Mouse (Mus musculus) T-helper 17 cell (primary cell): Measurements from ENCODE around the gene Atp6v0d1.

ENCODE experiments used
- in situ Hi-C, 2 experiments: fragments of 300-600 bp; cut with MboI, MseI; formaldehyde crosslinking; loops; 1 replicate in 1 of 2; 2 replicates in 1 of 2; pipeline ENCODE4 v1.15.1; 2025; ENCODE audit warnings: high pct_unique_total_duplicates in 2 of 2

The Atp6v0d1 gene

DNA sequence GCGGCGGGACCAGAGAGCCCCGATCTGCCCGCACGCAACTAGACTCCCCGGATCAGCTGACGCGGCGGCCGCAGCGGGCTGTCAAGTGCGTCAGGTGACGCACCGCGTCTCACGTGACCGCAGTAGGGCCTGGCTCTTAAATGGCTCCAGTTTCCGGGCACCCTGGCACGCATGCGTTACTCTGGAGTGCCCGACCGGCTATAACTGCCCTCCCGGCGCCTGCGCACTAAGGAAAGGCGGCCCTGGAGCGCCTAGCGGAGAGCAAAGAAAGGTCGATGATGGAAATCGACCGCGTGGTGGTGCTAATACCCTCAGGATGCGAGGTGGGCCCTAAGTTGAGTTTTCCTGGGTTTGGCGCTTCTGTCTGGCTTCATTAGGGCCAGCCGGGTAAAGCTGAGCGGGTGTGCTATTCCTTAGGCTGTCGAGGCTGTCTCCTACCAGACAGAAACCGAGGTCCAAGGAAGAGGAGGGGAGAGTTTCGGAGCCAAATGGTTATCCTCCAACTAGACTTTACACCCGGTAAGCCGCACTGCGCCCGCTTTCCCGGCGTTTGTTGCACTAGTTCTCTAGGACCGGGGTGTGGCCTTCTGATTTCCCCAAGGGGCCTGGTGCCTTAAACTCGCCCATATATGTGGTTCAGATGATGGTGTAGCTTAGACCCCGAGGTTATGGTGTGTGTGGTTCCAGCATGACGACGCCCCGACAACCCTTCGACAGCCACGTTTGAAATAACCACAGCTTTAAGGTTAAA, at the start of gene Atp6v0d1:
Gene Atp6v0d1, minus strand, starts transcription at position 96 of the 751 bp plus-strand sequence.
- in situ Hi-C loops = no loop called here

DNA sequence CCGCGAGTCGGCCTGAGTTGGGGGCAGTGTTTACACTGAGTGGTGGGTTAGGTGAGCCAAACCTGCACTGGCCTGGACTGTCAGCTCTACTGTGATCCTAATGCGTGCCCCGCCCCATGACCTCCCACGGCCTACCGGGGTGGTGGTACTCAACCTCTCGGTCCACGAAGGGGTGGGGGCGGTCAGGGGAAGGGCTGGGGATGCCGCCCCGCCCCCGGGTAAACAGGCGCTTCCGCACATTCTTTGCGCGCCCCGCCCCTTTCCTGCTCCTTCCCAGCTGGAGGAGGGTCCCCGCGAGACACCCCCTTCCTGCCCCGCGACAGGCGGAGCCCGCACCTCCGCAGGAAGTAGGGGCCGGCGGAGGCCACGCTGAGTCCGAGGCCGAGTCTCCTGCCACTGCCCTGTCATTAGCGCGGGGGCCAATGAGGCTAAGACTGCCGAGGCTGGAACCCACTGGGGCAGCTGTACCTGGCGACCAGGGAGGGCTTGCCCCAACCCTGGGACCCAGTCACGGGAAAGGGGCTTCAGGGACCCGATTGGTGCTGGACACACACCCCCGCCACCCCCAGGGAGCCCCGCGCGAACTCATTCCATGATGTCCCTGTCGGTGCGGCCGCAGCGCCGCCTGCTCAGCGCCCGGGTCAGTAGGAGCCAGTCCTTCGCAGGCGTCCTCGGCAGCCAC, 48.1 kb upstream of the Atp6v0d1 start:
- in situ Hi-C loops = no loop called here

DNA sequence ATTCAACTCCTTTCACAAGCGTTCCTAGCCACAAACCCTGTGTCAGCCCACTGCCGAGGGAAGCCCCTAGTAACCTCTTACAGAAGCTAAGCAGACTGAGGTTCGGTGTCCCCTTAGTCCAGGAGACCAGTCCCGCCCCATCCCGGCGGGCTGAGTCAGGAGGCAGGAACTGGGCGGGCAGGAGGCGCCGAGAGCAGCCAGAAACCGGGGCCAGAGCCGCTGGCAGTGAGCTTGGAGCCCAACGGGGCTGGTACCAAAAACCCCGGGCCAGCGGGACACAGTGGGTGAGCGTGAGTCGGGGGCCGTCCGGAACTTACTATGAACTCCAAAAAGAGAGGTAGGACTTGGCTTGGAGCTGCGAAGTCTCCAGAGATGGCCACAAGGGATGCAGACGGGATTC, 47.2 kb upstream of the Atp6v0d1 start:
- in situ Hi-C loops = no loop called here

DNA sequence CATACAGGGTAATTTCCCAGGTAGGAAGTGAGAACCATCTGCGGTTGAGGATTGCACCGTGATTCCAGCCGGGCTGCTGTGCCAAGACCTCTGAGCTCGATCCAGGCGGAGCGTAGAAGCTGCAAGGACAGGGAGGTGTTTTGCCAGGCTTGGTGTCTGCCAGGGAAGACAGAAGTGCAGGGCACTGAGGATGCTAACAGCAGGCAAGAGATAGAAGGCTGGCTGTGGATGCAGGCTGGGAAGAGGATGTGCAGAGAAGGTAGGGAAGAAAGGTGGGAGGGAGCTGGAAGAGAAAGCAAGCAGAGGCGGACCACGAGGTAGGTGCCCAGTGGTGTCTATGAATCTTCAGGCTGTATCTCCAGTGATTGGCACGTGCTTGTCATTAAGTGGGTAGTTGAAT, 46.0 kb upstream of the Atp6v0d1 start:
- in situ Hi-C loops = no loop called here

DNA sequence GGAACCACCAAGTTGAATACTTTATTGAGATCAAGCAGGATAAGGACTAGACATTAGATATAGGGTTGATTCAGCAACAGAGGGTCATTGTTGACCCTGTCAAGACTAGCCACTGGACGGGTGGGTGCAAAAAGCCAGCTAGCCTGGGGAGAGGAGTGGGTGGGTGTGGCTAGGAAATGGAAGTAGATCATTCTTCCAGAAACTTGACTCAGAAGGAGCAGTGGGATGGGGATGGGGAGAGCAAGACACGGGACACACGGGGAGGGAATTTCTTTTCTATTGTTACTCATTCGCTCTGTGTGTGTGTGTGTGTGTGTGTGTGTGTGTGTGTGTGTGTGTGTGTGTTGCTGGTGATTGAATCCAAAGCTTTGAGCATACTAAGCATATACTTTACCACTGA, 43.9 kb upstream of the Atp6v0d1 start:
- in situ Hi-C loops = no loop called here

DNA sequence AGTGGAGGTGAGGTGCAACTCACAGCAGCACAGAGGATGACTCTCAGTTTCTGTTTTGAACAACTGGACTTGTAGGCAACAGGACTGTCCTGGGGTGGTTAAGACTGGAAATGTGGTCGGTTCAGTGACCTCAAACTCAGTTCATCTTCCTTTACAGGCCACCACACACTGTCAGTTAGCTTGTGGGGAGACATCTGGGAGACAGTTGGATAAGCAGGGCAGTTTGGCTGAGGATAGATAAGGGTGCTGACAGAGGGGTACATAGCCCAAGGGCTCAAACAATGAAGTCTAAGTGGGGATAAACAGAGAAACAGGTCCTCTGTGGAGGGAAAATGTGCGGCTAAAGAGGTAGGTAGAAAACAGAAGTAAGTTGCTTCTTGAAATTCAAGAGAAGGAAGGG, 43.5 kb upstream of the Atp6v0d1 start:
- in situ Hi-C loops = no loop called here

DNA sequence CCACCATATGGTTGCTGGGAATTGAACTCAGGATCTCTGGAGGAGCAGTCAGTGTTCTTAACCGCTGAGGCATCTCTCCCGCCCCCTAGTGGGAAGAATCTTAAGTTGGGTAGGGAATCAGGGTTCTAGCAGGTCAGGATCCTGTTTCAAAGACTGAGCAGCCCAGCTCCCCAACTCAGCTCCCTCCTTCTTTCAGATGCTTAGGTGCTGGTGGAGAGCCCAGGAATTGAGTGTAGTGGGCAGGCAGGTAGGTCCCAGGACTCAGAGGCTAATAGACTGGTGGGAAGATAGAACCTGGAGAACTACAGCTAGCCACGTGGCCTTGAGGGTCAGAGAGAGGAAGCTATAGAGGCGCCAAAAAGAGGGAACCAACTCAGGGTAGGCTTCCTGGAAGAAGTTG, 41.8 kb upstream of the Atp6v0d1 start:
- in situ Hi-C loops = no loop called here

DNA sequence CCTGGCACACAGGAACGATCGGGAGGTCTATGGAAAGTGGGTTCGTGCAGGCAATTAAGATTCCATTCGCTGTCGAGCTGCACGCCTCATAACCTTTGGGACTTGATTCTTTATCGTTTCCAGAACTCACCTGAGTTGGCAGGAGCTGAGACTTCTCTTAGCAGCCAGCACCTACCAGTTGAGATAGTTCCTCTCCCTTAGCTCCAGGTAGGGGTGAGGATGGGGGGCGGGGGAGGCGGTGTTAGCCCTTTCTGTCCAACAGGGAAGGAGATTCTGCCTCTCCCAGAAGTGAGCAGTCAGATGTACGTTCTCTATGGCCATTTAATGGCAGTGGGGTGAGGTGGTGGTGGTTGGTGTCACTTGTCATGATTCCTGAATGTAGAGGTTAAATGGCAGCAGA, 41.2 kb upstream of the Atp6v0d1 start:
- in situ Hi-C loops = no loop called here

DNA sequence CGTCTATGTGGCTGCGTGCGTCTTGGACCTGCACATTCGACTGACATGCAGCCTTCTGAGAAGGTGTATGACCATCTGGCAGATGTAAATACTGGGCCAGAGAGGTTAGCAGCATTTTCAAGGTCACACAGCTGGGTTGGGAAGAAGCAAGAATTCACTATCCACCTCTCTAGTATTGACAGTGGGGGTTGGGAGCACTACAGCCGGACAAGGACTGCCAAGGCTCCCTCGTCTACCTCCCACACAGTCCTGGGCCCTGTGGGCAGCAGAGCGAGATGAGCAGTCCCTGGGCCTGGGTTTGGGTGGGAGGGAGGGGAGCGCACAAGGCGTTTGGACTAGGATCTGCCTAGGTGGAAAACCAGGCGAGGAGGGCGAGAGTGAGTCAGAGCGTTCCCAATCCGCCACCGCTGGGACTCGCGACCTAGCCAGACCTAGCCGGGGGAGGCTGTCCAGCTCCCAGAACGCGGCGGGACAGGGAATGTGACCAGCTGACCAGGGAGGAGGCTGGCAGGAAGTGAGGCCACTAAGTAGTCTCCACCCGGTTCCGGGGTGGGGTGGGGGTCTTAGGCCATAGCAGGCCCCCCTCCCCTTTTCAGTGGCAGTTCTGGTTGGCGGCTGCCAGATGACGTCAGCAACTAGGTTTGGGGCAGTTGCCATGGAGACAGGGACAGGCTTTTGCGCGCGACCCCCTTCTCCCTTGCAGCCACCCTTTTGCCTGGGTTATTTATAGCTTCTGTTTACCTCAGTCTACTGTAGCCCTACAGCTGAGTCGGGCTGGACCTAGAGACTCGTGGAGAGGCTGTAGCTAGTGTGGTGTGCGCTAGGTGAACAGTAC, 40.6 kb upstream of the Atp6v0d1 start:
- in situ Hi-C loops = no loop called here

DNA sequence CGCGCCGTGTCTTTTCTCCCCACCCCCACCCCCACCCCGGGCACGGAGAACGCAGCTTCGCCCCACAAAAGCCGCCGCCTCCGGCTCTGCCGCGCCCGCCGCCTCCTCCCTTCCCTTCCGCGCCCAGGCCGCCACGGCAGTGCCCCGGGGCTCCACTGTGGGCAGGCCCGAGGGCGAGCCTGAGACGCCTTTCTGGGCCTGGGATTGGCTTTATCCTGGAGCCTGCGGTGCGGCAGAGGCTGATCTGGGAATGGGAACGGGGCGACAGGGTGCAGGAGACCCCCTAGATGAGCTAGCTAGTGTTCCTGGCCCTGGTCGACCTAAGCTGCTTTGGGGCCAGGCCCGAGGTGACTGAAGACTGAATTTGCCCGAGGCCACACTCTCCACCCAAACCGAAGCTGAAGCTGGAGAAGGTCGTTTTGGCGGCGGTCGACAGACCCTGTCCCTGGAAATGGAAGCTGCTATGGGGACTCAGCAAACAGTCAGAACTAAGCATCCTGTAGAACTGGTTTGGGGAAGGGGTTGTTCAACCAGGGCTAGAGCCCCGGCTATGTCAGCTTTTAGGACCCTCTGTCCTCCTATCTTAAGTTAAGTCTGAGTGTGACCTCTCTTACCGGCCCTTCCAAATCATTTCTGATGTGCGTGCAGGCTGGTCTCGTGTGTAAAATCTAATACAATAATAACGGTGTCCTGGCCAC, 39.8 kb upstream of the Atp6v0d1 start:
- in situ Hi-C loops = no loop called here

DNA sequence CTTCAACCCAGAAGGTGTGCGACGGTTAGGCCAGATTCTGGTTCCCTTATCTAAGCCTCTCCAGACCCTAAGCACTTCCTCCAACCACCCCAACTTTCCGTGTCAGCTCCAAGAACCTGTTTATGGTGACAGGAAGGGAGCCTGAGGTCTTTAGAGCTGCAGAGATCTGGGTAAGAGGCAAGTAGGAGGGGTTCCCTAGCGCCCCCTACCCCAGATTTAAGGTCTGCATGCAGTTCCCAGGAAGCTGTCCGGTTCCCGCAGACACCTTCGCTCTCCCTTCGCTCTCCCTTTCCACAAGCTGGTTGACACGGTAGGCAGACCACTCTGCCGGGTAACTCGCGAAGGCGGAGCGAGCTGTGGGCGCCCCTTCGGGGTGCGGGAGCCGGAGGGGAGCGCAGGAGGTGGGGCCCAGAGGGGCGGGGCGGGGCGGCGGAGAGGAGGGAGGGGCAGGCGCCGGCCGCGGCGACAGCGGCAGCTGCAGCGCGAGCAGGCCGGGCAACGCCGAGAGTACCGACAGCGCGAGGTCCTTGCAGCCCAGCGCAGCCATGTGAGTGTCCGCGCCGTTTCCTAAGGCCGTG, 39.0 kb upstream of the Atp6v0d1 start, which contains the start of gene Ripor1:
Gene Ripor1, plus strand, starts transcription at position 452 of the 578 bp plus-strand sequence.
- in situ Hi-C loops = loop anchor here in 1 of 2 experiments (5.0 kb wide), 1 partner anchor 177 kb away; no protein-coding TSS in a partner anchor

DNA sequence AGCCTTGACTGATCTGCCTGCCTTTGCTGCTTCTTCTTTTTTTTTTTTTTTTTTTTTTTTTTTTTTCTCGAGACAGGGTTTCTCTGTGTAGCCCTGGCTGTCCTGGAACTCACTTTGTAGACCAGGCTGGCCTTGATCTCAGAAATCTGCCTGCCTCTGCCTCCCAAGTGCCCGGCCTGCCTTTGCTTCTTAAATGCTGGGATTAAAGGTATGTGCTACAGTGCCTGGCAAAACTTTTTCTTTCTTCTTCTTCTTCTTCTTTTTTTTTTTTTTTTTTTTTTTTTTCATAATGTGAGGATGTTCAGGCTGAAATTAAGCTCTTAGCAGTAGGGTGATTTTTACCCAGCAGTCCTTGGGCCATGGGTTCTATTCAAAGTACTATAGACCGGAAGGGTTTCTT, 36.7 kb upstream of the Atp6v0d1 start:
- in situ Hi-C loops = loop anchor here in 1 of 2 experiments (5.0 kb wide), 1 partner anchor 180 kb away; no protein-coding TSS in a partner anchor

DNA sequence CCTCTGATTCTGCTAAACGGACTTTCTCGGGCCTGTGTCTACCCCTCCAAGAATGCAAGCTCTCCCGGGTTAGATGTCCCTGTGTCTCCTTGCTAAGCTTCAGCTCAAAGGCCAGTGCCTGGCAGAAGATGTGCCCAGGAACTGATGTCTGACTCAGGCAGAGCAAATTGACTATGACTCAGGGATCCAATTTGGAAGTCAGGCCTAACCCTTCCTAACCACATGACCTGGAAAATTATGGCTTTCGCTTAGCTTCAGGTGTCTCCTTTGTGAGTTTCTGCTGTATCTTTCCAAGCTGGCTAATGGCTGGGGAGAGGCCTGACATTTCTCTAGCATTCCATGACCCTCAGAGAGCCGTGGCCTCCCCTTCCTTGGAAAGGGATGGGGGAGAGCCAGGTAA, 35.5 kb upstream of the Atp6v0d1 start:
- in situ Hi-C loops = loop anchor here in 1 of 2 experiments (5.0 kb wide), 1 partner anchor 181 kb away; no protein-coding TSS in a partner anchor

DNA sequence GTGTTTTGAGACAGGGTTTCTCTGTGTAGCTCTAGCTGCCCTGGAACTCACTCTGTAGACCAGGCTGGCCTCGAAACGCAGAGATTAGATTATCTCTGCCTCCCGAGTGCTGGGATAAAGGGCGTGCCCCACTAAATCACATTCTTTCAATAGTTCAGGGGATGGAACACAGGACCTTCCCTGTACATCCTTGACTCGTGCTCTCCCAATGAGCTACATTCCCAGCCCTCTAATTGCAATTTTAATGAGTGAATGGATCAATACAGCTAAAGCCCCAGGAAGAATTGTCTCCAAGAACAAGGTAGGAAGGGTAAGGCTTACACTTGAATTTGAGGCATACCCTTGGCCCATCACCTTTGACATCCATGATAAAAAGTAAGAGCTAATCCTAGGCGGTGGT, 32.9 kb upstream of the Atp6v0d1 start:
- in situ Hi-C loops = no loop called here

DNA sequence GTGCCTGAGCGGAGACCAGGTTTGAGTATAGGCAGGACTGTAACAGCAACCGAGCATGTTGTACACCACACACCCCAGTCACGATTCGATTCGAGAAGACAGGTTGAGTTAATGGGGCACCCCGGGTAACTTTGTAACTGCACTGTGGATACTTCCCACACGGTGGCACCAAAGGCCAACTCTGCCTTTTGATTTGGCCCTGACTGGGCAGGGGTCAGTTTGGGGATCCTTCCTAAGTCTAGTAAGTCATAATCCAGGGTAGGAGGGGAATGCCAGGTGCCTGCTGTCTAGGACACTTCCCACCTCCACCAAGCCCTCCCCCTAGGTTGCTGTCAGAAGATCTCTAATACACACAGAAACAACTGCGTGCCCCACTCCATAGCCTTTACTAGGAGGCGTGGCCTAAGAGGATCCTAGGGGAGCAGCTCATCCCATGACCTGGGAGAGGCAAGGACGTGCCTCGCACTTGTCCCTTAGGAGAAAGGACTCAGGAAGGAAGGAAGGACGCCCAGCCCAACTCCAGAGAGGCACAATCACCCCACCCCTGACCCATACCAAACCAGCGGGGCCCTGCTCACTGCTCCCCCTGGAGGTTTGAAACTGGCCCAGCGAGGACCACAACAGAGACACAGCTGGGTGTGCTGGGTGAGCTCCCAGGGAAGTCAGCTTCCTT, 30.7 kb upstream of the Atp6v0d1 start:
- in situ Hi-C loops = no loop called here

DNA sequence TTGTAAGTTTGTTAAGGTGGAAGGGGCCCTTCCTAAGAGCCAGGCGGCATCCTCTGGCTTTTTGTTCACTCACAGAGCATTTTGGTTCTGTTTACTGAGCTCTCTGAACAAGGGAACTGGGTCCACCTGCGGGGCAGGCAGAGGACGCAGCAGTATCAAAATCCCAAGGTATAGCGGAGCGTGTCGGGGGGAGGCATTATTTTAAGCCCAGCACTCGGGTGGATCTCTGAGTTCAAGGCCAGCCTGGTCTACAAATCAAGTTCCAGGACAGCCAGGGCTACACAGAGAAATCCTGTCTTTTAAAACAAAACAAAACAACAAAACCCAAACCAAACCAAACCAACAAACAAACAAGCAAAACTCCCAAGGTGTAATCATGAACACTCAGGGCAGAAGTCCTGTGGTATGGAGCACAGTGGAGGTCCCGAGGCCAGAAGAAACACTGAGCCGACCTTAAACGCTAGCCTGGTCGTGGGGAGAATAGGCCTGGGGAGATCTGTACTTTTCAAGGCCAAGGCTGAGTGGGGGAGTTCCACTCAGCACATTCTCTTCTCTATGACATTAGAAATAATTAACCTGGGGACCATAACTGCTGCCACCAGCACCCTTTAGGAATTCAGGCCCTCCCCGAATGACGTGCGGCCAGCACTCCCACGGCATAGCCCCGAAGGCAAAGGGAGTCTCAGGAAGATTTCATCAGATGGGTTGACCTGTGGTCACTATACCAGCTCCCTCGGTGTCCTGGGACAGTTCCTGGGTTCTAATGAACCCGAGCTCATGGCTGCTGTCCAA, 28.8 kb upstream of the Atp6v0d1 start:
- in situ Hi-C loops = no loop called here

DNA sequence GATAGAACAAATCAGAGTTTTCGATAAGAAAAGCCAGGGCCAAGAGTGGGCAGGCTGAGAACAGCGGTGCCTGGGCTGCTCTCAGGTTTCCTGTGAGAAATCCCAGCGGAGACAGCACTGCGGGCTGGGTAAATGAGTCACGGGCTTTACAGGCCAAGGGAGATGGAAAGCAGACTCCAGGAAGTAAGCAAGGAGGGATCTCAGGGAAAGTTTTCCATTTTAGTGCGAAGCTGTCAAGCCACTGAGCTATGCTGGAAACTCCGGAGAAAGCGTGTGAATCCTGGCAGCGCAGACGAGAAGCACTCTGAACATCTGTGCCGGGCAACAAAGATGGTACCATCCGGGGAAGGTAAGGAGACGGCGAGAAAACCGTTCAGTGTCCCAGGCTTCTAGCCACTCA, 28.0 kb upstream of the Atp6v0d1 start:
- in situ Hi-C loops = no loop called here

DNA sequence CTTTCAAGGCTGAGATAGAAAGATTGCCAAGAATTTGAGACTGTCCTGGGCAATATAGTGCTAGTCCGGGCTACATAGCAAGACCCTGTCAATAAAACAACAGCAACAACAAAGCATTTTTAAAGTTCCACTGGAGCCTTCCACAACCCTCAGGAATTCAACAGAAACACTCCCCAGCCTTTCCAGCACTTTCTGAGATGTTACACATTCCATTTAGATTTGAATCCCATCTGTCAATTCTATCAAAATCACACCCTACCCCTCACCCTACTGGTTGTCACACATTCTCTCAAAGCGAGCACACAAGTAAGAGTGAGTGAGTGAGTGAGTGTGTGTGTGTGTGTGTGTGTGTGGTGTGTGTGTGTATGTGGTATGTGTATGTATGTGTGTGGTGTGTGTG, 26.6 kb upstream of the Atp6v0d1 start:
- in situ Hi-C loops = no loop called here

DNA sequence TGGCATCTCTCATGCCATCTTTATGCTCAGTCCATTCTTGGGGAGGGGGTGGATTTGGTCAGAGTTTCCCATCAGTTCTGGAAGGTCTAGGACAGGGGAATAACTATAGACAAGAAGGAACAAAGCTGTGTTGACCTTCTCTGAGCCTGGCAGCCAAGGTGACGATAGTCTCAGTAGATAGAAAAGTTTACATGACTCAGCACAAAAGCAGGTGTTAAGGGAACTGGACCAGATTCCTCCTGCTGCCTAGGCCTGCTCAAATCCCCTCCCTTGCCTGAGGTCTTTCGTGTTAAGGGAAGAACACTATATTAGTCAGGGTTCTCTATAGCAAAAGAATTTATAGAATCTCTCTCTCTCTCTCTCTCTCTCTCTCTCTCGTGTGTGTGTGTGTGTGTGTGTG, 13.9 kb upstream of the Atp6v0d1 start:
- in situ Hi-C loops = no loop called here

DNA sequence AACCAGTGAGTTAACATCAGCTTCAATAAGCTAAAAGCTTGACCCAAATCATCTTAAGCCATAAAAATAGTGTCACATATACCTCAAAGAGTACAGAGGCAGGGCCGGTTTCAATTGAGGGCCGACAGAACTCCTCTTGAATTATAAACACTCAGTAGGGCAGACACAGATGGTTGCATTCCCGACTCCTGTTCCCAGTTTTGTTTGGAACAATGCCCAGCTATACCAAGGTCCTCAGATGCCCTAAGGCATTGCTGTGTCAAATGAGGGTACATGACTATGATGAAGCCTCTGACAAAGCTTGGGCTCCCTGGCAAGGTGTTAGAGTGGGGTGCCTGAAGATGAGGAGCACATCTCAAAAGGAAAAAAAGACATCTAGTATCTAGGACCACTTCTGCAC, 9.7 kb upstream of the Atp6v0d1 start:
- in situ Hi-C loops = no loop called here
